Mouse (Mus musculus) stomach, embryonic 14.5 days (tissue): ENCODE measurements around the gene Fam78b. TPM values are rescaled to one million over a fixed set of nuclear protein-coding genes. Genes with fewer than 3 reads are reported as not detected.

Experiments
- ATAC-seq: fragments of 200-750 bp; cut with Nextera tagmentation; 2 replicates; pipeline ENCODE4 v1.8.0; 2017; ENCODE audit warnings: low read depth, moderate TSS enrichment; ENCODE audit not compliant: insufficient number of reproducible peaks, insufficient read depth, low FRiP score
- H3K27ac ChIP-seq: fragments of 300-500 bp; sonication (generic); 2 replicates; pipeline ENCODE4 v1.5.1; 2014; ENCODE audit warnings: mild to moderate bottlenecking, low read length, moderate library complexity, mixed read lengths
- H3K27me3 ChIP-seq: fragments of 300-500 bp; sonication (generic); 2 replicates; pipeline ENCODE4 v1.6.1; 2014; ENCODE audit warnings: low read length, control low read depth, mixed read lengths; ENCODE audit not compliant: control insufficient read depth, insufficient read depth
- H3K36me3 ChIP-seq: fragments of 300-500 bp; sonication (generic); 2 replicates; pipeline ENCODE4 v1.6.1; 2014; ENCODE audit warnings: mild to moderate bottlenecking, control low read depth, low read length, moderate library complexity, mixed read lengths; ENCODE audit not compliant: control insufficient read depth, insufficient read depth
- H3K4me1 ChIP-seq: fragments of 300-500 bp; sonication (generic); 2 replicates; pipeline ENCODE4 v1.6.1; 2014; ENCODE audit warnings: low read length, control low read depth, mixed read lengths; ENCODE audit not compliant: control insufficient read depth, insufficient read depth
- H3K4me2 ChIP-seq: fragments of 300-500 bp; sonication (generic); replicated peaks from 2 replicates; pipeline ENCODE4 v1.6.1; 2014; ENCODE audit warnings: low read depth, low read length, control low read depth
- H3K4me3 ChIP-seq: fragments of 300-500 bp; sonication (generic); 2 replicates; pipeline ENCODE4 v1.5.1; 2014; ENCODE audit warnings: low read depth, low read length, control low read depth
- H3K9ac ChIP-seq: fragments of 300-500 bp; sonication (generic); replicated peaks from 2 replicates; pipeline ENCODE4 v1.6.1; 2014; ENCODE audit warnings: low read depth, mild to moderate bottlenecking, control low read depth, low read length, moderate library complexity, mixed read lengths
- H3K9me3 ChIP-seq: fragments of 300-500 bp; sonication (generic); 2 replicates; pipeline ENCODE4 v1.6.1; 2016; ENCODE audit warnings: low read depth, low read length, control low read depth; ENCODE audit not compliant: control insufficient read depth
- whole genome bisulfite sequencing: fragments of 180-500 bp; shearing (Covaris S2); extraction: QIAGEN DNeasy Blood & Tissue Kit; methylation state at CpG from one replicate; pipeline ENCODE4 v1.1.7; 2014; 5-methylcytosine and 5-hydroxymethylcytosine counted together
- polyA plus RNA-seq: library from polyadenylated mRNA; unstranded; fragments of >200 nt; fragmentation: Nextera tagmentation; extraction: Ambion mirVana; gene quantifications from 2 replicates; pipeline ENCODE4 v1.2.1, GENCODE M21; 2014

The Fam78b gene
- polyA plus RNA-seq, 1 experiment from 2014 or later = 1.8 TPM

DNA sequence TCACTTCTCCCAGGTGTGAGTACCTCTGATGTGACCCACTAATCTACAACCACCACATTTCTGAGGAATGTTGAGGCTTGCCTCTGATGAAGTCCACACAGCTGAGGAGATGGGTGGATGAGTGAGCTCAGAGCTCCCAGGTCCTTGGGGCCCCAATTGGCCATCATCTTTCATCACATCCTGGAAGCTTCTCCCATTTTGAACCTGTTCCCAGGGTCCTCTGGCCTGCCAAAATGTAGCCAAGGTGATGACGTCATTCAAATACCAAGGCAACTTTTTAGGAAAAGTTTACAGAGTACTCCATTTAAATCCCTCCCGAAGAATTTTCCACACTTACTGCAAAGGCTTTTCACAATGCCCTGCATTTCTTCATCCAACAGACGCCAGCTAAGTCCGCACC is 104.7 kb downstream of the Fam78b start:
- no peak overlapping the region for H3K9ac ChIP-seq
- H3K4me2 ChIP-seq = no peak overlapping the region
- no peak for ATAC-seq

DNA sequence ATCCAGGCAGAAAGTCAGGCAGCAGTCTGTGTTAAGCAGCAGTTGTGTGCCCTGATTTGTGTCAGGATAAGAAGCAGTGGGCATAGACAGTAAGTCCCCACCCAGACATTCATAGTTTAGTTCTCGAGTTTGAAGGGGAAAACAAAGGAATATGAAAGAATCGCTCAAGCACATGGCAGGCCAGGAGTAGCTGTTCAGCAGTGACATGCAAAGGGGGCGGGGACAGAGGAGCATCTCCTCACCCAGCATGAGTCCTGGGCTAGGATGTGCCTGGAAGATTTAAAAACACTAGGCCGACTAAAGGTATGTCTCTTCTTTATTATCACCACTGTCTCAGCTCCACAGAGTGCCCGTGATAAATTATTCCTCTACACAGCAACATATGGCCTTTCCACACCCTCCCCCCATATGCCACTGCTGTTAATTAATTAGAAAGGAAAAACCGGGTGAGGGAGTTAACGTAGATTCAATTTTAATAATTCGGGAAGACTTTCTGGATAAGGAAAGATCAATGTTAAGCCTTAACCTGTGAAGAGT is 107.8 kb downstream of the Fam78b start:
- ATAC-seq = no peak
- whole genome bisulfite sequencing = 75% methylated on average over 8 of the region's 8 CpGs
- H3K9ac ChIP-seq = no peak overlapping the region

More for the DNA sequence above, 104.7 kb downstream of the Fam78b start:
- Histone ChIP-seq H3K4me3 (no peak overlapping the region), H3K36me3 (no peaks in the 10 kb centered on the region), H3K27me3 (no peaks in the 10 kb centered on the region), H3K9me3 (no peaks in the 10 kb centered on the region), H3K4me1 (no peaks in the 10 kb centered on the region), H3K27ac (no peak overlapping the region)
- WGBS = 79% methylated on average over 4 of the region's 4 CpGs

DNA sequence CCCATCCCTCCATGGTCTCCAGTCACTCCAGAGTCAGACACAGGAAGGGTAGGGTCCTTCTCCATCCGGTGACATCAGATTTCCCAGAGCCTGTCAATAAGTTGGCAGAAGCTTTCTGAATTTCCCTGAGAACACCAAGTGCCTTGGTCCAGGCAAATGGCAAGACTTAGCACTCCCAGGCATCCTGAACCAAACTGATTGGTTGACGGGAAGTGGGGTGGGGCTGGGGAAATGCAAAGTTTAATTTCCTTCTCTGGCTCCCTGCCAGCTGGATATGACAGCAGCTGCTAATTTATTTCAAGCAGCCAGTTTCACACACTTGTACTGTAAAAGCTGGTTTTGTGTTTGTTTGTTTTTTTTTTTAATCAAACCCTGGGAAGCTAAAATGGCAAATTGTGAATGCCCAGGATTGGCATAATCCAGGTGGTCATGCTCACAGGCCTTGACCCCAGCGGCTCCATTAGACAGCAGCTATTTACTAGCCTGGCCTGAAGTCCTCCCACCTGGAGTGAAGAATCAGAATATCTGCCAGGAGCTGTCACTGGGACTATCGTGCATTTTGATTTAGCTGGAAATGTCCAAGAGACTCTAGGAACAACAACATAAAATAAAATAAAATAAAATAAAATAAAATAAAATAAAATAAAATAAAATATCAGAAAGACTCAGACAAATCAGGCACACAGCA is 113.3 kb downstream of the Fam78b start:
- Histone ChIP-seq H3K36me3 (no peaks in the 10 kb centered on the region), H3K27ac (no peak overlapping the region), H3K4me1 (no peaks in the 10 kb centered on the region), H3K4me2 (no peak overlapping the region), H3K4me3 (no peak overlapping the region), H3K9ac (no peak overlapping the region), H3K9me3 (no peaks in the 10 kb centered on the region), H3K27me3 (no peaks in the 10 kb centered on the region)
- ATAC-seq = no peak
- WGBS = 54% methylated on average over 4 of the region's 4 CpGs

More for the DNA sequence above, 107.8 kb downstream of the Fam78b start:
- Histone ChIP-seq H3K4me2 (no peak overlapping the region), H3K4me3 (no peak overlapping the region), H3K27ac (no peak overlapping the region), H3K27me3 (no peaks in the 10 kb centered on the region), H3K36me3 (no peaks in the 10 kb centered on the region), H3K4me1 (no peaks in the 10 kb centered on the region), H3K9me3 (no peaks in the 10 kb centered on the region)

DNA sequence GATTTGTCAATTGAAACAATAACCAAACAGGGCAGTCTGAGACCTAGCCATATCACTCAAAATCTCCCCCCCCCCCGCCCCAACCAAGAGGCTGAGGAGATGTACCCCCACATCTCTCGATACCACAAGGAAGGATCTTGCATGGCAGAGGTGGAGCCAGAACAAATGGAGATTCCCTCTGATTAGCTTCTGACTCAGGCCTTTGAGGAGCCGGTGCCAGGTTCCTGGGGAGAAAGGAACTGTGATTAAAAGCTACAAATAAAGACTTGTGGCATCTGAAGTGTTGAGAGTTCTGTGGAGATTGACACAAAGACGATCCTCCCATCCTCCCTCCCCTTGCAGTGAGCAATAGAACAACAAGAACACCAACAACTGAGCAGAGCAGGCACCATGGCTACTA is 113.9 kb downstream of the Fam78b start:
- Histone ChIP-seq H3K4me3 (no peak overlapping the region), H3K9ac (no peak overlapping the region), H3K27me3 (no peaks in the 10 kb centered on the region), H3K36me3 (no peaks in the 10 kb centered on the region), H3K27ac (no peak overlapping the region), H3K4me2 (no peak overlapping the region), H3K4me1 (no peaks in the 10 kb centered on the region), H3K9me3 (no peaks in the 10 kb centered on the region)
- WGBS = 26% methylated on average over 4 of the region's 4 CpGs
- ATAC-seq = no peak

DNA sequence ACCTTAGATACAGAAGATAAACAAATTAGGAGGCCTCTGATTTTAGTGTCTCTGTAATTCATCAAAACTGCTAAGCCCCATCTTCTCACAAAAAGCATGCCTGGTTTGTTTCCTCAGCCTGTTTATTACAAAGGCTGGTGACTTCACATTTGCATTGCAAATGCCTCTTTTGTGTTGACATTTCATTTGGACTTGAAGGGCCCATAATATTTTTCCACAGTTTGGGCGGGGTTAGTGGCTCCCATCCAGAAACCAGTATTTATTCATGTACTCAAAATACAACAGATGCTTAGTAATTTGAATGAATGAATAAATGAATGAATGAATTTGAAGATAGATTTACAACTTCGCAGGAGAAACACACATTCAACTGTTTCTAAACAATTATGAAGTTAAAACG is 115.5 kb downstream of the Fam78b start:
- no peak for ATAC-seq
- 76% methylated on average over 3 of the region's 3 CpGs for WGBS

DNA sequence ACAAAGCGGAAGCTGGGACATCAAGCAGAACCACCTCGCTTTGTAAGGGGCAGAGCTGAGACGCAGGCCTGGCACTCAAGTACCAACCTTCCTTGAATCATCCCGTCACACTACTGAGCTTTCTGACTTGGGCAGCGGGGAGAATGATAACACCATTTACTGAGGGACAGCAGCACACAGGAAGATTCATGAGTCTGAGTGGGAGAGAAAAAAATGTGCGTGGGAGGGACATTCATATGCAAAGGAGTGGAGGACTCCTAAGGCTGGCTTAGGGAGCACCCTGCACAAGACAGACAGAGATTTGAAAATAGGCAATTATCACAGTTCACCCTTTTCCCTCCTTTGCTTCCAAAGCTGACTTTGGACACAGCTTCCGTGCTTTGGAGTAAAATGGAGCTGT is 117.8 kb downstream of the Fam78b start:
- no peak for ATAC-seq
- Histone ChIP-seq H3K9me3 (no peaks in the 10 kb centered on the region), H3K27ac (no peak overlapping the region), H3K4me2 (no peak overlapping the region), H3K4me3 (no peak overlapping the region), H3K36me3 (no peaks in the 10 kb centered on the region), H3K9ac (no peak overlapping the region), H3K27me3 (no peaks in the 10 kb centered on the region), H3K4me1 (no peaks in the 10 kb centered on the region)
- WGBS = 70% methylated on average over 7 of the region's 7 CpGs

More for the DNA sequence above, 115.5 kb downstream of the Fam78b start:
- H3K4me1 ChIP-seq = no peaks in the 10 kb centered on the region
- no peaks in the 10 kb centered on the region for H3K36me3 ChIP-seq
- no peaks in the 10 kb centered on the region for H3K27me3 ChIP-seq
- no peak overlapping the region for H3K9ac ChIP-seq
- H3K27ac ChIP-seq = no peak overlapping the region
- no peak overlapping the region for H3K4me2 ChIP-seq
- H3K9me3 ChIP-seq = no peaks in the 10 kb centered on the region
- H3K4me3 ChIP-seq = no peak overlapping the region

DNA sequence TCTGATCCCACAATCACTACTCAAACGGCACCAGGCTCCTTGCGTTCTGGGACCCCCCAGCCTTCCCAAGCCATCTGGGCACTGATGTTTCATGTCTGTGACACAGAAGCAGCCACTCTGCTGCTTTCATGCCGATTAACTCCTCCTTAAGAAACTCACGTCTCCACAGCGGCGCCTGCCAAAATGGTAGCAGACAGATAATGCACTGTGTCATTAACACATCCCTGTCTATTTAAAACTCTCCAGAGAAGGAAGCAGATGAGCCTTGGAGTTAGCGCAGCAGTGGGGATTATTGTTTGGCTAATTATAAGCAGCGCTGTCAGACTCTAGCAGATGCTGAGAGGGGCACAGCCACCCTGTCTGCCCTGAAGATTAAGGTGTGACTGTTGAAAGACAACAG is 118.2 kb downstream of the Fam78b start:
- Histone ChIP-seq H3K9ac (no peak overlapping the region), H3K27ac (no peak overlapping the region), H3K36me3 (no peaks in the 10 kb centered on the region), H3K4me1 (no peaks in the 10 kb centered on the region), H3K4me2 (no peak overlapping the region), H3K4me3 (no peak overlapping the region), H3K27me3 (no peaks in the 10 kb centered on the region), H3K9me3 (no peaks in the 10 kb centered on the region)
- 74% methylated on average over 8 of the region's 8 CpGs for WGBS
- no peak for ATAC-seq

DNA sequence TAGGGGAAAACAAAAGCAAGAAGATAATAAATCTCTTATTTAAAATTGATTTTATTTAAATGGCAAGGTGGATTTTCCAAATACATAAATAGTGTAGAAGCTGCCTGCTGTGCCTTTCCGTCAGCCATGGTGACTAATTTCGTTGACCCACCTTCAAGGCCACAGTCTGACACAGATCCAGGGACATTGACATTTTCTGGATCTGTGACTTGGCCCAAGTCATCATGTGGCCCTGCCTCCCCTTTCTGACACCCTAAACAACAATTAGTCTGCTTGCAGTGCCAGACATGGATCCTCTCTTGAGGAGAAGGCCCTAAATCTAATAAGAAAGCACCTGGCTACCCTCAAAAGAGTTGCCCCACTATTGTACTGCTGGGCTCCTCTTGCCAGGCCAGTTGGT is 121.2 kb downstream of the Fam78b start:
- 85% methylated on average over 2 of the region's 2 CpGs for WGBS
- Histone ChIP-seq H3K4me3 (no peak overlapping the region), H3K4me1 (no peaks in the 10 kb centered on the region), H3K9ac (no peak overlapping the region), H3K36me3 (no peaks in the 10 kb centered on the region), H3K9me3 (no peaks in the 10 kb centered on the region), H3K4me2 (no peak overlapping the region), H3K27ac (no peak overlapping the region), H3K27me3 (no peaks in the 10 kb centered on the region)
- ATAC-seq = no peak

DNA sequence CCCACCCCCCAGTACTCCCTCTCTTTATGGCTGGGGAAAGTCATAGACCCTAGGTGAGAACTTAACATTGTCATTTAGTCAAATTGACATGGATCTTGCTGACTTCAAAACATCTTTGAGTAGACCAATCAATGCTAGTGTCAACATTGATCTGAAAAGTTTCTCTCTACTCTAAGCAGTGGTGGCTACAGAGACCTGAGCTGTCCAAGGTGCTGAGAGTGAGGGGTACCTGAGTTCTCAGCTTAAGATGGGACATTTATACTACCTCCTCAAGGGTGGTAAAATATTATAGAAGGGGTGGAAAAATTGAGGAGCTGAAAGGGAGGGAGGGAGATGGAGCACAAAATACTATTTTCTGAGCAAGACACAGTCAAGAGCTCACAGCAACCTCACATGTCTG is 122.3 kb downstream of the Fam78b start:
- H3K27ac ChIP-seq = no peak overlapping the region
- no peak overlapping the region for H3K4me2 ChIP-seq
- no peak overlapping the region for H3K4me3 ChIP-seq
- no peak overlapping the region for H3K9ac ChIP-seq
- no peaks in the 10 kb centered on the region for H3K4me1 ChIP-seq
- no peaks in the 10 kb centered on the region for H3K27me3 ChIP-seq
- no peaks in the 10 kb centered on the region for H3K9me3 ChIP-seq
- no peak for ATAC-seq
- no peaks in the 10 kb centered on the region for H3K36me3 ChIP-seq
